Mouse (Mus musculus): ENCODE data around the gene Ube2t. TPM values are rescaled to one million over a fixed set of nuclear protein-coding genes. Genes with fewer than 3 reads are reported as not detected.

Ube2t gene
- polyA plus RNA-seq, 1 experiment from 2014 or later: 48.2 TPM

GRCm38 (mm10) chr1:134955050-134955636 lies 7.2 kb upstream of the Ube2t start:
- 3% methylated on average over 16 of the region's 16 CpGs for WGBS
- H3K4me1 ChIP-seq (replicated peaks): peaks cover 21% of the 10 kb centered on the region
- H3K27me3 ChIP-seq: no peaks in the 10 kb centered on the region
- H3K4me2 ChIP-seq: peak overlapping the region; percentile 67
- H3K36me3 ChIP-seq: no peaks in the 10 kb centered on the region
- peak overlapping the region; percentile 86 for H3K9ac ChIP-seq
- no peaks in the 10 kb centered on the region for H3K9me3 ChIP-seq (replicated peaks)
- 0 out of 2 replicates have a peak, but pooled peaks have one; percentile 10 for ATAC-seq (replicated peaks; ENCODE audit: insufficient number of reproducible peaks, insufficient read depth, low FRiP score, low read depth)
- peak overlapping the region; percentile 87 for H3K27ac ChIP-seq
- peak overlapping the region; percentile 72 for H3K4me3 ChIP-seq

GRCm38 (mm10) chr1:134955637-134956176 lies 6.7 kb upstream of the Ube2t start, which contains the start of gene Ppp1r12b:
TSS of gene Ppp1r12b (minus strand) at chr1:134955942.
- peak within 1 kb of the TSS; percentile 72 for H3K4me3 ChIP-seq
- no peaks in the 10 kb centered on the region for H3K36me3 ChIP-seq
- H3K4me2 ChIP-seq: peak within 1 kb of the TSS; percentile 67
- H3K9ac ChIP-seq: peak within 1 kb of the TSS; percentile 86
- H3K9me3 ChIP-seq (replicated peaks): no peaks in the 10 kb centered on the region
- peak; percentile 98 for ATAC-seq (replicated peaks; ENCODE audit: insufficient number of reproducible peaks, insufficient read depth, low FRiP score, low read depth)
- H3K4me1 ChIP-seq (replicated peaks): peaks cover 17% of the 10 kb centered on the region
- peak within 1 kb of the TSS; percentile 87 for H3K27ac ChIP-seq
- WGBS: under 1% methylated on average over 39 of the region's 39 CpGs
- H3K27me3 ChIP-seq: no peaks in the 10 kb centered on the region

DNA sequence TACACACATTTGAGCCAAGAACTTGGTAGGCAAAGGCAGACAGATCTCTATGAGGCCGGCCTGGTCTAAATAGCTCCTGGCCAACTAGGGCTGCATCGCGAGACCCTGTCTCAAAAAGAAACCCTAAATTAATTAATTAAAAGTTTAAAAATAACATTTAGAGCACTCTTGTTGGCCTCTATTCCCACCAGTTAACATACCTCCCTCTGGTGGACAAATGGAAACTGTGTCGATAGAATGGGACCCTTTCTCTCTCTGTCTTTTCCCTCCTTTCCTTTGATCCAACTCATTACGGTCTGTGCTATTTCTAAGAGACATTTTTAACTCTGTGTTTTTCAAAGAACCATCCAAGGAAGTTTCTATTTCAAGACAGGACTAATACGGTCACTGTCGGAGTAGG lies 1.7 kb upstream of the Ube2t start:
- Histone ChIP-seq H3K27ac (no peak overlapping the region), H3K4me2 (no peak overlapping the region), H3K9ac (no peak overlapping the region), H3K36me3 (no peaks in the 10 kb centered on the region), H3K4me3 (no peak overlapping the region), H3K4me1 (replicated peaks) (peaks cover 22% of the 10 kb centered on the region), H3K27me3 (no peaks in the 10 kb centered on the region), H3K9me3 (replicated peaks) (no peaks in the 10 kb centered on the region)
- no peak for ATAC-seq (replicated peaks; ENCODE audit: insufficient number of reproducible peaks, insufficient read depth, low FRiP score, low read depth)
- 44% methylated on average over 7 of the region's 7 CpGs for WGBS

DNA sequence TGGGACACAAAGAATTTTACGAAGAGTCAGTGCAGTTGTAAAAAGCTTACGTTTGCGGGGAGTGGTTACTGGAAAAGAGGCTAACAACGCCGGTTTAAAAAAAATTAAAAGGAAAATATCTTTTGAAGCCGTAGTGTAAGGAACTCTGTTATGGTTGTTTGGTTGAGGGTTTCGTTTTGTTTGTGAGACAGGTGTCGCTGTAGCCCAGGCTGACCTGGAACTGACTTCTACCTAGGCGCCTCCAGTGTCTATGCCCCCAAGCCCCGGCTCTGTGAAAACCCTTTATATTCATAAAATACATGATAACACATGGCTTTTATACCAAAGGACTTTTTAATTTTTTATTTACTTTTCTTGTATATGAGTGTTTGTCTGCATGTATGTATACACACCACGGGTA lies 456 bp downstream of the Ube2t start:
- ATAC-seq (replicated peaks; ENCODE audit: insufficient number of reproducible peaks, insufficient read depth, low FRiP score, low read depth): peak; percentile 54; the same call in 1 of the 2 replicates
- H3K4me1 ChIP-seq (replicated peaks): peaks cover 22% of the 10 kb centered on the region
- no peaks in the 10 kb centered on the region for H3K9me3 ChIP-seq (replicated peaks)
- WGBS: 2% methylated on average over 11 of the region's 11 CpGs
- peaks cover 3% of the 10 kb centered on the region; the same call in 1 of the 2 replicates for H3K36me3 ChIP-seq
- H3K4me2 ChIP-seq: peak overlapping the region; percentile 77
- peak overlapping the region; percentile 89 for H3K4me3 ChIP-seq
- no peaks in the 10 kb centered on the region for H3K27me3 ChIP-seq
- H3K9ac ChIP-seq: peak overlapping the region; percentile 75
- peak overlapping the region; percentile 79 for H3K27ac ChIP-seq

DNA sequence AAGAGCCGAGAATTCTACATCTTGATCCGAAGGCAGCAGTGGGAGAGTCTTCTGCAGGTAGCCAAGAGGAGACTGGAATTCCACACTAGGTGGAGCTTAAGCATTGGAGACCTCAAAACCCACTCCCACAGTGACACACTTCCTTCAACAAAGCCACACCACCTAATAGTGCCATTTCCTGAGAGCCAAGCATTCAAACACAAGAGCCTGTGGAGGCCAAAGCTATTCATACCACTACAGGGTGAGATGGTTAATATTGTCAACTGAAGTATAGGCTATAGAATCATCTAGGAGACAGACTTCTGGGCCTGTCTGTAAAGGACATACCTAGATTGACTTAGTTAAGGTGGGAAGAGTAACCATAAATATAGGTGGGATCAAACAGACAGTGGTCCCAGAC lies 3.1 kb downstream of the Ube2t start:
- WGBS: 90% methylated on average over 2 of the region's 2 CpGs
- Histone ChIP-seq H3K27me3 (no peaks in the 10 kb centered on the region), H3K9me3 (replicated peaks) (no peaks in the 10 kb centered on the region), H3K4me3 (no peak overlapping the region), H3K9ac (no peak overlapping the region), H3K36me3 (peaks cover 29% of the 10 kb centered on the region), H3K4me1 (replicated peaks) (peaks cover 22% of the 10 kb centered on the region), H3K27ac (no peak overlapping the region), H3K4me2 (no peak overlapping the region)
- ATAC-seq (replicated peaks; ENCODE audit: insufficient number of reproducible peaks, insufficient read depth, low FRiP score, low read depth): no peak

- Histone ChIP-seq H3K4me1 (replicated peaks) (no peaks in the 10 kb centered on the region), H3K36me3 (peaks cover 48% of the 10 kb centered on the region), H3K4me2 (no peak overlapping the region), H3K9me3 (replicated peaks) (no peaks in the 10 kb centered on the region), H3K27ac (no peak overlapping the region), H3K9ac (no peak overlapping the region), H3K27me3 (no peaks in the 10 kb centered on the region), H3K4me3 (no peak overlapping the region)
- ATAC-seq (replicated peaks; ENCODE audit: insufficient number of reproducible peaks, insufficient read depth, low FRiP score, low read depth): no peak
- 73% methylated on average over 1 of the region's 1 CpGs for WGBS
Observed at GRCm38 (mm10) chr1:134972920-134973319, 10.6 kb downstream of the Ube2t start.

DNA sequence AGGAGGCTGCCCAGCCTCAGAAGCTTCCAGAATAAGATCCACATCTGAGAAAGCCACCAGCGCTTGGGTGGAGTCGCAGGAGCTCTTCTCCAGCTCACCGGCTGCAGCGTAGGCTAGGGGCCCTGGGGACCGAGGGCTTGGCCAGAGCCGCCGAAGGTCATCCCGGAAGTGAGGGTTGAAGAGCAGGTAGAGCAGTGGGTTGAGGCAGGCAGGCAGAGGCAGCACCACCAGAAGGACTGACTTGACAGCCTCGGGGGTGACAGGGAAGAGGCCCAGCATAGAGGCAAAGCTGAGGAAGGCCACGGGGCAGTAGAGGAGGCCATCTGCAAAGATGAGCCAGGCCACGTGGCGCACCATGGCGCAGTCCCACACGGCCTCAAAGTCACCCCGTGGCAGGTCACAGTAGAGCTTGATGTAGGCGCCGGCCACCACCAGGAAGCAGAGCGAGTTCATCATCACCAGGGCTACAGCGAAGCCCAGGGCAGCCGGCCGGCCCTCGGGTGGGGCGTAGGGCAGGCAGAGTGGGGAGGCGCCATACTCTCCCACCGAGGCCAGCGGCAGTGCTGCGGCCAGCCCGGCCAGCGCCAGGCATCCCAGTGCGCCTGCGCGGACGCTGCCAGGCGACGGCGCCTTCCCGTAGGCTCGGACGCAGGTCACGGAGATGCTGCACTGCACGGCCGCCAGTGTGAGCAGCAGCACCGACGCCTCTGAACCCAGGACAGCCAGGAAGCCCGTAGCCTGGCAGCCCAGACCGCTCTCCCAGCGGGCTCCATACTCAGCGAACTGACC lies 25.0 kb downstream of the Ube2t start:
- no peaks in the 10 kb centered on the region for H3K36me3 ChIP-seq
- H3K9ac ChIP-seq: peak overlapping the region; percentile 48
- H3K4me2 ChIP-seq: peak overlapping the region; percentile 83
- H3K9me3 ChIP-seq (replicated peaks): no peaks in the 10 kb centered on the region
- ATAC-seq (replicated peaks; ENCODE audit: insufficient number of reproducible peaks, insufficient read depth, low FRiP score, low read depth): peak; percentile 66; the same call in 1 of the 2 replicates
- H3K4me1 ChIP-seq (replicated peaks): peaks cover 15% of the 10 kb centered on the region
- peak overlapping the region; percentile 48 for H3K4me3 ChIP-seq
- H3K27me3 ChIP-seq: peaks cover 15% of the 10 kb centered on the region
- no peak overlapping the region for H3K27ac ChIP-seq
- 29% methylated on average over 48 of the region's 48 CpGs for whole genome bisulfite sequencing

DNA sequence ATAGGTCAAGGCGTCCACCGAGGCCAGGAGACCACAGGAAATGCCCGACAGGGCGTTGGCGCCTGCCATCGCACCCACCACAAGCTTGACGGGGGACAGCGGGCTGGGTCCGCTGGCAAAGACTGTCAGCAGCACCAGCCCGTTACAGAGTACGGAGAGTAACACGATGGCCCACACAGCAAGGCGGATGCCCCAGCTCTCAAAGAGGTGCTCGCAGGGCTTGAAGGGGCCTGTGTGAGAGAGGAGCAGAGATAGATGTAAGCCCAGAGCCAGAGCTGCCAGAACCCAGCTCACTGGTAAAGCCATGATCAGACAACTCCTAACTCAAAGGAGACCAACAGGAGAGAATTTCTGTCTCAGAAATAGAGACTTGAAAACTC lies 25.6 kb downstream of the Ube2t start:
- no peak for ATAC-seq (replicated peaks; ENCODE audit: insufficient number of reproducible peaks, insufficient read depth, low FRiP score, low read depth)
- H3K4me3 ChIP-seq: peak overlapping the region; percentile 48
- H3K27ac ChIP-seq: no peak overlapping the region
- 6% methylated on average over 14 of the region's 14 CpGs for WGBS
- peak overlapping the region; percentile 48 for H3K9ac ChIP-seq
- no peaks in the 10 kb centered on the region for H3K36me3 ChIP-seq
- H3K4me2 ChIP-seq: peak overlapping the region; percentile 83
- peaks cover 15% of the 10 kb centered on the region for H3K27me3 ChIP-seq
- H3K9me3 ChIP-seq (replicated peaks): no peaks in the 10 kb centered on the region
- peaks cover 16% of the 10 kb centered on the region for H3K4me1 ChIP-seq (replicated peaks)

GRCm38 (mm10) chr1:134989372-134989771 lies 27.0 kb downstream of the Ube2t start:
- WGBS: 8% methylated on average over 7 of the region's 7 CpGs
- Histone ChIP-seq H3K4me1 (replicated peaks) (peaks cover 16% of the 10 kb centered on the region), H3K27ac (no peak overlapping the region), H3K9ac (no peak overlapping the region), H3K9me3 (replicated peaks) (no peaks in the 10 kb centered on the region), H3K4me2 (no peak overlapping the region), H3K36me3 (no peaks in the 10 kb centered on the region), H3K27me3 (peaks cover 21% of the 10 kb centered on the region), H3K4me3 (no peak overlapping the region)
- no peak for ATAC-seq (replicated peaks; ENCODE audit: insufficient number of reproducible peaks, insufficient read depth, low FRiP score, low read depth)

GRCm38 (mm10) chr1:134992046-134992645 lies 29.8 kb downstream of the Ube2t start:
- Histone ChIP-seq H3K36me3 (no peaks in the 10 kb centered on the region), H3K9me3 (replicated peaks) (no peaks in the 10 kb centered on the region), H3K4me2 (no peak overlapping the region), H3K27ac (no peak overlapping the region), H3K9ac (no peak overlapping the region), H3K4me3 (no peak overlapping the region), H3K4me1 (replicated peaks) (peaks cover 20% of the 10 kb centered on the region), H3K27me3 (peaks cover 17% of the 10 kb centered on the region)
- WGBS: 41% methylated on average over 8 of the region's 8 CpGs
- no peak for ATAC-seq (replicated peaks; ENCODE audit: insufficient number of reproducible peaks, insufficient read depth, low FRiP score, low read depth)

DNA sequence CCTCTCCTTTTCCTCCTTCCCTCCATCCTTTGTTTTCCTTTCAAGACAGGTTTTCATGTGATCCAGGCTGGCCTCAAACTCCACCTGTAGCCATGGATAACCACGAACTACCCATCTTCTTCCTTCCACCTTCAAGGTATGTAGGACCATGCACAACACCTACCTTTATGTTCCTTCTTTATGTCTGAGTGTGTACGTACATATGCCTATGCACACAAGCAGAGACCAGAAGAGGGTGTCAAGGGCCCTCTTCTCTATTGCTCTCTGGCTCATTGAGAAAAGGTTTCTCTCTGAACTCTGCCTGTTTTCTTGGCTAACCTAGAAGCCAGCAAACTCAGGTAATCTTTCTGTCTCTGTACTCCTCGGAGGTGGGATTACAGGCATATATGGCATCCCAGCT lies 32.4 kb downstream of the Ube2t start:
- no peak overlapping the region for H3K27ac ChIP-seq
- no peak for ATAC-seq (replicated peaks; ENCODE audit: insufficient number of reproducible peaks, insufficient read depth, low FRiP score, low read depth)
- 76% methylated on average over 3 of the region's 3 CpGs for WGBS

More for the DNA sequence above, 32.4 kb downstream of the Ube2t start:
- no peak overlapping the region for H3K4me2 ChIP-seq
- no peak overlapping the region for H3K9ac ChIP-seq
- H3K27me3 ChIP-seq: peaks cover 12% of the 10 kb centered on the region; the same call in 1 of the 2 replicates
- no peaks in the 10 kb centered on the region for H3K36me3 ChIP-seq
- H3K4me1 ChIP-seq (replicated peaks): peaks cover 11% of the 10 kb centered on the region
- H3K9me3 ChIP-seq (replicated peaks): no peaks in the 10 kb centered on the region
- H3K4me3 ChIP-seq: no peak overlapping the region
